Mouse (Mus musculus) forebrain, postnatal 0 days (tissue): Measurements from ENCODE around the gene Gsg1l. TPM values are rescaled to one million over a fixed set of nuclear protein-coding genes. Genes with fewer than 3 reads are reported as not detected.

Experiments
- ATAC-seq: fragments of 200-750 bp; cut with Nextera tagmentation; 2 replicates; pipeline ENCODE4 v1.8.0; 2017; ENCODE audit warnings: mild to moderate bottlenecking, moderate library complexity
- DNase-seq: peaks from one replicate; pipeline ENCODE4 v3.0.0-alpha.2; 2015
- H3K27ac ChIP-seq: fragments of 300-500 bp; sonication (generic); 2 replicates; pipeline ENCODE4 v1.5.1; 2014; ENCODE audit warnings: low read depth, mild to moderate bottlenecking, antibody characterized with exemption, low read length, moderate library complexity, mixed read lengths
- H3K27me3 ChIP-seq: fragments of 300-500 bp; sonication (generic); 2 replicates; pipeline ENCODE4 v1.6.1; 2014; ENCODE audit warnings: mild to moderate bottlenecking, low read length, mixed read lengths; ENCODE audit not compliant: insufficient read depth
- H3K36me3 ChIP-seq: fragments of 300-500 bp; sonication (generic); 2 replicates; pipeline ENCODE4 v1.6.1; 2014; ENCODE audit warnings: mild to moderate bottlenecking, moderate library complexity; ENCODE audit not compliant: insufficient read depth
- H3K4me1 ChIP-seq: fragments of 300-500 bp; sonication (generic); 2 replicates; pipeline ENCODE4 v1.6.1; 2014; ENCODE audit warnings: antibody characterized with exemption; ENCODE audit not compliant: insufficient read depth
- H3K4me2 ChIP-seq: fragments of 300-500 bp; sonication (generic); 2 replicates; pipeline ENCODE4 v1.6.1; 2014; ENCODE audit warnings: low read depth, mild to moderate bottlenecking, moderate library complexity
- H3K4me3 ChIP-seq: fragments of 300-500 bp; sonication (generic); 2 replicates; pipeline ENCODE4 v1.5.1; 2014; ENCODE audit warnings: low read depth, low read length, mixed read lengths
- H3K9ac ChIP-seq: fragments of 300-500 bp; sonication (generic); 2 replicates; pipeline ENCODE4 v1.6.1; 2014; ENCODE audit warnings: mild to moderate bottlenecking
- H3K9me3 ChIP-seq: fragments of 300-500 bp; sonication (generic); 2 replicates; pipeline ENCODE4 v1.6.1; 2016; ENCODE audit warnings: low read length
- CTCF ChIP-seq: sonication (generic); IDR thresholded peaks from 2 replicates; pipeline ENCODE4 v1.5.1; 2016; ENCODE audit warnings: antibody characterized with exemption, control low read depth, low read depth
- WGBS: fragments of 180-500 bp; shearing (Covaris S2); extraction: QIAGEN DNeasy Blood & Tissue Kit; methylation state at CpG from one replicate; pipeline ENCODE4 v1.1.7; 2014; 5-methylcytosine and 5-hydroxymethylcytosine counted together
- polyA plus RNA-seq: library from polyadenylated mRNA; unstranded; fragments of >200 nt; fragmentation: Nextera tagmentation; extraction: Ambion mirVana; gene quantifications from 2 replicates; pipeline ENCODE4 v1.2.1, GENCODE M21; 2015
- total RNA-seq: library from RNA; depleted of rRNA; stranded (reverse); fragments of >200 nt; gene quantifications from 2 replicates; pipeline ENCODE4 v1.2.3, GENCODE M21; 2014

Gene Gsg1l
- total and polyA plus RNA-seq, 2 experiments from 2014 or later, result 10.7 to 20.0 TPM

DNA sequence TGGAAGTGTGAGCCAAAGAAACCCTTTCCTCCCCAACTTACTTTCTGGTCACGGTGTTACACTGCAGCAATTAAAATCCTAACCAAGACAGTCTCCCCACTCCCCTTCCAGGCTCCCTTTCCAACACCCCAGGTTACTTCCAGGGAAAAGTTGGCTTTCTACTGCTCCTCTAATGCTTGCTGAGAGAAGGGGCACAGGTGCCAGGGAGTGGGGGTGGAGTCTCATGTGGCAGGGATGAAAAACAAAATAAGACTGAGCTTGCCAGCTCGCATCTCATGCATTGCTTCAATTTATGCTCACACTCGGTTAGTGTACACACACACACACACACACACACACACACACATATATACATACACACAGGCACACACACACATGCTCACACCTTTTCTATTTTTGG, 46.9 kb downstream of the Gsg1l start:
- TF ChIP-seq CTCF, result no peak
- H3K36me3 ChIP-seq, result no peaks in the 10 kb centered on the region
- no peaks in the 10 kb centered on the region for H3K9me3 ChIP-seq
- WGBS, result 40% methylated on average over 3 of the region's 3 CpGs
- no peak overlapping the region for H3K9ac ChIP-seq
- H3K4me2 ChIP-seq, result no peak overlapping the region
- no peak overlapping the region for H3K4me3 ChIP-seq
- H3K27ac ChIP-seq, result no peak overlapping the region
- no peak for ATAC-seq
- H3K27me3 ChIP-seq, result no peaks in the 10 kb centered on the region
- DNase-seq, result no peak
- H3K4me1 ChIP-seq, result peaks cover 29% of the 10 kb centered on the region

- ATAC-seq (peak; percentile 56), DNase-seq (peak; percentile 60)
- WGBS, result 49% methylated on average over 5 of the region's 5 CpGs
Measured at GRCm38 (mm10) chr7:126032776-126033209, 49.4 kb downstream of the Gsg1l start.

DNA sequence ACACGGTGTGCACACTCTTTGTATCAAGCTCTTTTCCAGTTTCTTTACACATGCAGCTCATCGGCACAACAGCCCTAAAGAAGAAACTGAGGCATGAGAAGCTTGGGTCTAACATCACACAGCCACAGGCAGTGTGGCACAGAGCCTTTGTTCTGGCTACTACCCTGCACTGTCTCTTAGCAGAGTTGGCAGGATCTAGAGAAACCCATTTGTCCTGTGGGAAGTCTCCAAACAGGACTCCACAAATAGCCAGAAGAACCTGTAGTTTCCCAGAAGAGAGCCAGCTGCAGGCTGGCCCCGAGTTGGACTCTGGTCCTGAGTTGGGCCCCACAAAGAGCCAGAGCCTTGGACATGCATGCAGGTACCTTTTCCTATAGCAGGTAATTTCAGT, 49.9 kb downstream of the Gsg1l start:
- H3K4me3 ChIP-seq, result no peak overlapping the region
- peak overlapping the region; percentile 40; the same call in 1 of the 2 replicates for H3K27ac ChIP-seq
- no peaks in the 10 kb centered on the region for H3K9me3 ChIP-seq
- H3K36me3 ChIP-seq, result no peaks in the 10 kb centered on the region
- DNase-seq (no peak), ATAC-seq (peak; percentile 27)
- H3K4me2 ChIP-seq, result no peak overlapping the region
- H3K4me1 ChIP-seq, result peaks cover 24% of the 10 kb centered on the region
- H3K27me3 ChIP-seq, result no peaks in the 10 kb centered on the region
- no peak overlapping the region for H3K9ac ChIP-seq
- TF ChIP-seq CTCF, result no peak
- 66% methylated on average over 3 of the region's 3 CpGs for WGBS

More at GRCm38 (mm10) chr7:126032776-126033209, 49.4 kb downstream of the Gsg1l start:
- H3K27me3 ChIP-seq, result no peaks in the 10 kb centered on the region
- peaks cover 24% of the 10 kb centered on the region for H3K4me1 ChIP-seq
- H3K36me3 ChIP-seq, result no peaks in the 10 kb centered on the region
- peak overlapping the region; percentile 40; the same call in 1 of the 2 replicates for H3K27ac ChIP-seq
- H3K9ac ChIP-seq, result no peak overlapping the region
- no peaks in the 10 kb centered on the region for H3K9me3 ChIP-seq
- H3K4me2 ChIP-seq, result no peak overlapping the region
- TF ChIP-seq CTCF, result no peak
- no peak overlapping the region for H3K4me3 ChIP-seq

- no peak overlapping the region for H3K4me3 ChIP-seq
- 39% methylated on average over 10 of the region's 10 CpGs for WGBS
- no peaks in the 10 kb centered on the region for H3K36me3 ChIP-seq
- peaks cover 24% of the 10 kb centered on the region for H3K4me1 ChIP-seq
- ATAC-seq, result peak; percentile 79
- no peaks in the 10 kb centered on the region for H3K27me3 ChIP-seq
- no peak for TF ChIP-seq CTCF
- H3K4me2 ChIP-seq, result no peak overlapping the region
- peak overlapping the region; percentile 40; the same call in 1 of the 2 replicates for H3K27ac ChIP-seq
- H3K9ac ChIP-seq, result no peak overlapping the region
- no peaks in the 10 kb centered on the region for H3K9me3 ChIP-seq
- peak; percentile 86 for DNase-seq
Measured at GRCm38 (mm10) chr7:126031598-126032364, 50.4 kb downstream of the Gsg1l start.

- Histone ChIP-seq H3K9me3 (no peaks in the 10 kb centered on the region), H3K27ac (no peak overlapping the region), H3K27me3 (no peaks in the 10 kb centered on the region), H3K4me3 (no peak overlapping the region), H3K4me1 (peaks cover 12% of the 10 kb centered on the region), H3K4me2 (no peak overlapping the region), H3K9ac (no peak overlapping the region), H3K36me3 (no peaks in the 10 kb centered on the region)
- TF ChIP-seq CTCF, result no peak
- ATAC-seq (no peak), DNase-seq (no peak)
- WGBS, result 81% methylated on average over 1 of the region's 1 CpGs
Measured at GRCm38 (mm10) chr7:126027410-126027809, 54.8 kb downstream of the Gsg1l start.

DNA sequence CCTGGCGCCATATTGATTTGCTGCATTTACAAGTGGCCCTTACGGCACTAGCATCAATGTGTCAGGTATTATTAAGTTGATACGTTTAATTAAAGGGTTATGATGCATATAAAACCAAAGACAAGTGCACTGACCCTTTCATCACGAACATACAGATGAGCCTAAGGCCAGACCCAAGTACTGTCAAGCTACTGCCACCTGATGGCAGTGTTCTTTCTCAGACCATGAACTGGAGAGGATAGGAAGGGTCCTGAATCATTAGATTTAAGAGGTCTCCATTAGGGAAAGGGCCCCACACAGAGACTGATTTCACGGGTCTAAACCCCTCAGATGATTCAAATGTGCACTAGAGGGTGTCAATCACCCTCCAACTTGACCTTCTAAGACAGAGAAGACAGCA, 55.6 kb downstream of the Gsg1l start:
- H3K9me3 ChIP-seq, result no peaks in the 10 kb centered on the region
- DNase-seq (no peak), ATAC-seq (no peak)
- no peaks in the 10 kb centered on the region for H3K36me3 ChIP-seq
- no peak overlapping the region for H3K27ac ChIP-seq
- WGBS, result 68% methylated on average over 5 of the region's 5 CpGs
- TF ChIP-seq CTCF, result peak; percentile 54
- peaks cover 4% of the 10 kb centered on the region; the same call in 1 of the 2 replicates for H3K4me1 ChIP-seq
- no peak overlapping the region for H3K4me2 ChIP-seq
- H3K9ac ChIP-seq, result no peak overlapping the region
- H3K27me3 ChIP-seq, result no peaks in the 10 kb centered on the region
- no peak overlapping the region for H3K4me3 ChIP-seq

GRCm38 (mm10) chr7:126019966-126020365, 62.2 kb downstream of the Gsg1l start:
- no peak overlapping the region for H3K27ac ChIP-seq
- WGBS, result 48% methylated on average over 6 of the region's 6 CpGs
- no peaks in the 10 kb centered on the region for H3K9me3 ChIP-seq
- DNase-seq (no peak), ATAC-seq (no peak)
- H3K4me2 ChIP-seq, result no peak overlapping the region
- H3K27me3 ChIP-seq, result no peaks in the 10 kb centered on the region
- H3K4me1 ChIP-seq, result no peaks in the 10 kb centered on the region
- no peak overlapping the region for H3K9ac ChIP-seq
- H3K4me3 ChIP-seq, result no peak overlapping the region
- H3K36me3 ChIP-seq, result no peaks in the 10 kb centered on the region
- TF ChIP-seq CTCF, result no peak
